Mouse (Mus musculus) MEL (cell line): ENCODE results near the gene Slc1a7. TPM values are rescaled to one million over a fixed set of nuclear protein-coding genes. Genes with fewer than 3 reads are reported as not detected.

Experiments
- DNase-seq: peaks from one replicate; pipeline ENCODE4 v3.0.0; 2011; ENCODE audit warnings: low read depth, low spot score
- H3K27ac ChIP-seq: 2 replicates; pipeline ENCODE4 v1.5.1; 2012; ENCODE audit warnings: low read depth, mild to moderate bottlenecking, control low read depth, low read length, moderate library complexity; ENCODE audit not compliant: control insufficient read depth
- H3K27me3 ChIP-seq, 2 experiments: fragments of 150-350 bp in 1 of 2; sonication (generic) in 1 of 2; 2 replicates each; pipeline ENCODE4 v1.6.1; 2012; ENCODE audit warnings: low read length in 2 of 2, mild to moderate bottlenecking in 2 of 2, improper control_type of control experiment in 1 of 2, moderate library complexity in 1 of 2; ENCODE audit not compliant: insufficient read depth in 2 of 2, control insufficient read depth in 1 of 2
- H3K36me3 ChIP-seq, 2 experiments: 2 replicates each; pipeline ENCODE4 v1.6.1; 2012 to 2014; ENCODE audit warnings: low read length in 2 of 2, improper control_type of control experiment in 1 of 2, inconsistent platforms in 1 of 2, mild to moderate bottlenecking in 1 of 2; ENCODE audit not compliant: insufficient read depth in 2 of 2, control insufficient read depth in 1 of 2
- H3K4me1 ChIP-seq, 2 experiments: fragments of 150-350 bp in 1 of 2; sonication (generic) in 1 of 2; 2 replicates each; pipeline ENCODE4 v1.6.1; 2012; ENCODE audit warnings: low read length in 2 of 2, improper control_type of control experiment in 1 of 2, mild to moderate bottlenecking in 1 of 2; ENCODE audit not compliant: insufficient read depth in 2 of 2, control insufficient read depth in 1 of 2
- H3K4me3 ChIP-seq, 2 experiments: fragments of 150-350 bp in 1 of 2; sonication (generic) in 1 of 2; 2 replicates each; pipeline ENCODE4 v1.5.1; 2012; ENCODE audit warnings: low read depth in 2 of 2, low read length in 2 of 2, mild to moderate bottlenecking in 2 of 2, moderate library complexity in 2 of 2, control low read depth in 1 of 2, improper control_type of control experiment in 1 of 2; ENCODE audit not compliant: control insufficient read depth in 1 of 2, insufficient read depth in 1 of 2
- H3K79me2 ChIP-seq: 2 replicates; pipeline ENCODE4 v1.6.1; 2012; ENCODE audit warnings: mild to moderate bottlenecking, low read length, moderate library complexity; ENCODE audit not compliant: control insufficient read depth, poor library complexity, insufficient read depth
- H3K9ac ChIP-seq: 2 replicates; pipeline ENCODE4 v1.6.1; 2012; ENCODE audit warnings: low read depth, mild to moderate bottlenecking, control low read depth, low read length, moderate library complexity; ENCODE audit not compliant: control insufficient read depth, poor library complexity, severe bottlenecking
- H3K9me3 ChIP-seq: fragments of 150-350 bp; sonication (generic); replicated peaks from 2 replicates; pipeline ENCODE4 v1.6.1; 2012; ENCODE audit warnings: mild to moderate bottlenecking, low read length, improper control_type of control experiment, moderate library complexity; ENCODE audit not compliant: insufficient read depth
- BHLHE40 ChIP-seq: IDR thresholded peaks from 2 replicates; pipeline ENCODE4 v1.6.1; 2012; ENCODE audit warnings: low read depth, mild to moderate bottlenecking, inconsistent platforms, low read length, improper control_type of control experiment, borderline replicate concordance
- CHD1 ChIP-seq: IDR thresholded peaks from 2 replicates; pipeline ENCODE4 v1.6.1; 2012; ENCODE audit warnings: low read depth, mild to moderate bottlenecking, inconsistent platforms, low read length, improper control_type of control experiment
- CHD2 ChIP-seq: IDR thresholded peaks from 2 replicates; pipeline ENCODE4 v1.6.1; 2011; ENCODE audit warnings: low read length, improper control_type of control experiment
- CTCF ChIP-seq, 3 experiments: IDR thresholded peaks in 2 of 3; conservative IDR thresholded peaks in 1 of 3; 2 replicates each; pipeline ENCODE4 v1.5.1; 2011 to 2012; ENCODE audit warnings: low read length in 3 of 3, low read depth in 2 of 3, mild to moderate bottlenecking in 2 of 3, improper control_type of control experiment in 1 of 3, inconsistent platforms in 1 of 3, mixed read lengths in 1 of 3, moderate library complexity in 1 of 3; ENCODE audit not compliant: control insufficient read depth in 1 of 3, insufficient read depth in 1 of 3, poor library complexity in 1 of 3, severe bottlenecking in 1 of 3
- E2F4 ChIP-seq: IDR thresholded peaks from 2 replicates; pipeline ENCODE4 v1.6.1; 2011; ENCODE audit warnings: low read depth, low read length, improper control_type of control experiment, borderline replicate concordance
- ETS1 ChIP-seq: IDR thresholded peaks from 2 replicates; pipeline ENCODE4 v1.6.1; 2012; ENCODE audit warnings: low read depth, mild to moderate bottlenecking, inconsistent platforms, low read length, improper control_type of control experiment, moderate library complexity
- HCFC1 ChIP-seq: IDR thresholded peaks from 2 replicates; pipeline ENCODE4 v1.6.1; 2012; ENCODE audit warnings: low read depth, mild to moderate bottlenecking, inconsistent platforms, low read length, improper control_type of control experiment, moderate library complexity
- JUND ChIP-seq: IDR thresholded peaks from 2 replicates; pipeline ENCODE4 v1.6.1; 2011; ENCODE audit warnings: low read depth, mild to moderate bottlenecking, improper control_type of control experiment, low read length
- KAT2A ChIP-seq: conservative IDR thresholded peaks from 2 replicates; pipeline ENCODE4 v1.6.1; 2012; ENCODE audit warnings: low read depth, low read length, improper control_type of control experiment, inconsistent platforms
- MAZ ChIP-seq: IDR thresholded peaks from 2 replicates; pipeline ENCODE4 v1.6.1; 2012; ENCODE audit warnings: low read depth, mild to moderate bottlenecking, inconsistent platforms, low read length, improper control_type of control experiment
- MEF2A ChIP-seq: IDR thresholded peaks from 2 replicates; pipeline ENCODE4 v1.6.1; 2014; ENCODE audit warnings: low read depth, mild to moderate bottlenecking, inconsistent platforms, low read length, improper control_type of control experiment; ENCODE audit not compliant: poor library complexity, insufficient replicate concordance, severe bottlenecking; ENCODE audit errors: extremely low read depth
- MXI1 ChIP-seq: IDR thresholded peaks from 2 replicates; pipeline ENCODE4 v1.6.1; 2011; ENCODE audit warnings: mild to moderate bottlenecking, low read depth, low read length, improper control_type of control experiment
- MYC ChIP-seq: IDR thresholded peaks from 2 replicates; pipeline ENCODE4 v1.6.1; 2011; ENCODE audit warnings: low read depth, mild to moderate bottlenecking, low read length, improper control_type of control experiment, moderate library complexity
- NELFE ChIP-seq: IDR thresholded peaks from 2 replicates; pipeline ENCODE4 v1.6.1; 2011; ENCODE audit warnings: low read depth, low read length, improper control_type of control experiment
- NRF1 ChIP-seq: IDR thresholded peaks from 2 replicates; pipeline ENCODE4 v1.6.1; 2014; ENCODE audit warnings: low read depth, mild to moderate bottlenecking, inconsistent platforms, low read length, improper control_type of control experiment, moderate library complexity; ENCODE audit not compliant: poor library complexity, insufficient read depth, severe bottlenecking
- POLR2A ChIP-seq, 2 experiments: IDR thresholded peaks; 2 replicates each; pipeline ENCODE4 v1.6.1; 2011 to 2012; ENCODE audit warnings: low read length in 2 of 2, mild to moderate bottlenecking in 2 of 2, control low read depth in 1 of 2, improper control_type of control experiment in 1 of 2, low read depth in 1 of 2, moderate library complexity in 1 of 2; ENCODE audit not compliant: control insufficient read depth in 1 of 2, insufficient read depth in 1 of 2, poor library complexity in 1 of 2
- POLR2AphosphoS2 ChIP-seq: IDR thresholded peaks from 2 replicates; pipeline ENCODE4 v1.6.1; 2011; ENCODE audit warnings: low read length, improper control_type of control experiment
- POLR2AphosphoS5 ChIP-seq: IDR thresholded peaks from 2 replicates; pipeline ENCODE4 v1.6.1; 2012; ENCODE audit warnings: low read depth, borderline replicate concordance, mild to moderate bottlenecking, inconsistent platforms, low read length, moderate library complexity, mixed read lengths
- RCOR1 ChIP-seq: IDR thresholded peaks from 2 replicates; pipeline ENCODE4 v1.6.1; 2012; ENCODE audit warnings: low read depth, mild to moderate bottlenecking, inconsistent platforms, low read length, improper control_type of control experiment
- SIN3A ChIP-seq: IDR thresholded peaks from 2 replicates; pipeline ENCODE4 v1.6.1; 2012; ENCODE audit warnings: low read length, improper control_type of control experiment, inconsistent platforms
- SMC3 ChIP-seq: IDR thresholded peaks from 2 replicates; pipeline ENCODE4 v1.6.1; 2011; ENCODE audit warnings: low read depth, low read length, improper control_type of control experiment
- TAL1 ChIP-seq: IDR thresholded peaks from 2 replicates; pipeline ENCODE4 v1.6.1; 2012; ENCODE audit warnings: mild to moderate bottlenecking, inconsistent platforms, low read length, moderate library complexity, mixed read lengths
- TBP ChIP-seq: IDR thresholded peaks from 2 replicates; pipeline ENCODE4 v1.8.0; 2011; ENCODE audit warnings: low read depth, low read length, improper control_type of control experiment
- TCF12 ChIP-seq: IDR thresholded peaks from 2 replicates; pipeline ENCODE4 v1.6.1; 2014; ENCODE audit warnings: low read depth, mild to moderate bottlenecking, inconsistent platforms, low read length, improper control_type of control experiment, moderate library complexity
- UBTF ChIP-seq: IDR thresholded peaks from 2 replicates; pipeline ENCODE4 v1.6.1; 2012; ENCODE audit warnings: low read depth, mild to moderate bottlenecking, inconsistent platforms, low read length, improper control_type of control experiment, moderate library complexity, borderline replicate concordance; ENCODE audit not compliant: insufficient read depth
- USF2 ChIP-seq, 2 experiments: IDR thresholded peaks; 2 replicates each; pipeline ENCODE4 v1.6.1; 2011 to 2012; ENCODE audit warnings: improper control_type of control experiment in 2 of 2, low read length in 2 of 2, borderline replicate concordance in 1 of 2, inconsistent platforms in 1 of 2, low read depth in 1 of 2, mild to moderate bottlenecking in 1 of 2; ENCODE audit not compliant: insufficient read depth in 1 of 2
- ZC3H11A ChIP-seq: IDR thresholded peaks from 2 replicates; pipeline ENCODE4 v1.6.1; 2012; ENCODE audit warnings: low read depth, mild to moderate bottlenecking, inconsistent platforms, low read length, improper control_type of control experiment
- ZKSCAN1 ChIP-seq: IDR thresholded peaks from 2 replicates; pipeline ENCODE4 v1.6.1; 2012; ENCODE audit warnings: low read depth, mild to moderate bottlenecking, inconsistent platforms, low read length, improper control_type of control experiment, moderate library complexity
- ZMIZ1 ChIP-seq: IDR thresholded peaks from 2 replicates; pipeline ENCODE4 v1.6.1; 2012; ENCODE audit warnings: low read depth, mild to moderate bottlenecking, inconsistent platforms, low read length, improper control_type of control experiment, moderate library complexity
- polyA plus RNA-seq, 2 experiments: library from polyadenylated mRNA; stranded (reverse) in 1 of 2; unstranded in 1 of 2; fragments of >175 nt in 1 of 2; fragments of >200 nt in 1 of 2; gene quantifications; 2 replicates each; pipeline versions ENCODE4 v1.2.1 to v1.2.4; 2012; ENCODE audit warnings: low replicate concordance in 2 of 2, low read depth in 1 of 2; ENCODE audit not compliant: insufficient read length in 2 of 2, insufficient read depth in 1 of 2, missing spikeins in 1 of 2
- total RNA-seq: library from RNA; depleted of rRNA; stranded (reverse); fragments of 300-350 nt; gene quantifications from 2 replicates; pipeline ENCODE4 v1.2.3, GENCODE M21; 2012

Gene Slc1a7
- total and polyA plus RNA-seq, 3 experiments = 0.68 TPM; not detected in 2

GRCm38 (mm10) chr4:108033041-108033764 lies 65.1 kb downstream of the Slc1a7 start:
- no peaks in the 10 kb centered on the region for H3K9me3 ChIP-seq
- H3K27ac ChIP-seq = no peak overlapping the region
- DNase-seq = no peak
- no peaks in the 10 kb centered on the region for H3K4me1 ChIP-seq
- TF ChIP-seq HCFC1 (no peak), SMC3 (no peak), NRF1 (no peak), POLR2AphosphoS5 (no peak), SIN3A (no peak), BHLHE40 (no peak), MXI1 (no peak), ZMIZ1 (no peak), MAZ (no peak), ETS1 (no peak), POLR2A (IDR thresholded peaks at IDR 0.05; ENCODE audit: control insufficient read depth in 1 of 2, insufficient read depth in 1 of 2, low read depth in 1 of 2, low read length in 2 of 2, poor library complexity in 1 of 2) (no peak), USF2 (IDR thresholded peaks at IDR 0.05; ENCODE audit: borderline replicate concordance in 1 of 2, insufficient read depth in 1 of 2, low read depth in 1 of 2, low read length in 2 of 2) (no peak), TCF12 (no peak), MYC (no peak), TAL1 (no peak), CHD2 (no peak), CTCF (IDR thresholded peaks at IDR 0.05 in 2 of 3, conservative IDR thresholded peaks at IDR 0.05 in 1 of 3; ENCODE audit: control insufficient read depth in 1 of 3, insufficient read depth in 1 of 3, low read depth in 2 of 3, low read length in 3 of 3, poor library complexity in 1 of 3, severe bottlenecking in 1 of 3) (no peak), MEF2A (no peak), ZKSCAN1 (no peak)
- no peaks in the 10 kb centered on the region for H3K36me3 ChIP-seq
- H3K4me3 ChIP-seq = no peak overlapping the region
- no peak overlapping the region for H3K9ac ChIP-seq
- no peaks in the 10 kb centered on the region for H3K27me3 ChIP-seq
- no peaks in the 10 kb centered on the region for H3K79me2 ChIP-seq

GRCm38 (mm10) chr4:108037027-108037426 lies 68.9 kb downstream of the Slc1a7 start:
- no peak for TF ChIP-seq POLR2AphosphoS5
- TF ChIP-seq ETS1 = no peak
- no peak for TF ChIP-seq SMC3
- no peak for TF ChIP-seq ZKSCAN1
- TF ChIP-seq MAZ = no peak
- no peak for TF ChIP-seq KAT2A
- no peak for TF ChIP-seq JUND
- no peak for TF ChIP-seq TAL1
- no peak for TF ChIP-seq BHLHE40
- no peak for TF ChIP-seq CHD1
- TF ChIP-seq HCFC1 = no peak
- TF ChIP-seq CTCF (IDR thresholded peaks at IDR 0.05 in 2 of 3, conservative IDR thresholded peaks at IDR 0.05 in 1 of 3; ENCODE audit: control insufficient read depth in 1 of 3, insufficient read depth in 1 of 3, low read depth in 2 of 3, low read length in 3 of 3, poor library complexity in 1 of 3, severe bottlenecking in 1 of 3) = no peak
- TF ChIP-seq NELFE = no peak
- TF ChIP-seq TBP = no peak
- no peak for TF ChIP-seq MYC
- no peak for TF ChIP-seq POLR2AphosphoS2
- no peak for TF ChIP-seq ZC3H11A
- TF ChIP-seq UBTF = no peak
- no peak for TF ChIP-seq RCOR1
- TF ChIP-seq E2F4 = no peak
- TF ChIP-seq, all 39 proteins: peak for 0
- DNase-seq = no peak
- H3K4me1 ChIP-seq = no peaks in the 10 kb centered on the region

More at GRCm38 (mm10) chr4:108037027-108037426, 68.9 kb downstream of the Slc1a7 start:
- Histone ChIP-seq H3K27me3 (no peaks in the 10 kb centered on the region), H3K4me3 (no peak overlapping the region), H3K27ac (no peak overlapping the region), H3K9me3 (no peaks in the 10 kb centered on the region), H3K79me2 (no peaks in the 10 kb centered on the region), H3K9ac (no peak overlapping the region), H3K36me3 (no peaks in the 10 kb centered on the region)
